Mouse (Mus musculus): ENCODE data around the gene Naaladl2.

GRCm38 (mm10) chr3:25127864-25128263 lies 16.2 kb downstream of the Naaladl2 start:
- TF ChIP-seq CTCF (IDR thresholded peaks at IDR 0.05; ENCODE audit: low read depth, low read length) (no peak), GATA1 (IDR thresholded peaks at IDR 0.05; ENCODE audit: borderline replicate concordance, low read length) (no peak)

All from G1E (cell line).